Mouse (Mus musculus) right cerebral cortex, adult 2 months (tissue): Measurements from ENCODE around the gene Ccdc188.

Experiments
- DNase-seq, 2 experiments: peaks; one replicate each; pipeline ENCODE4 v3.0.0; 2021 to 2022; ENCODE audit warnings: low spot score in 2 of 2

Gene Ccdc188

GRCm38 (mm10) chr16:18202061-18202460 is 15.6 kb upstream of the Ccdc188 start:
- DNase-seq: no peak

GRCm38 (mm10) chr16:18203430-18204091 is 14.1 kb upstream of the Ccdc188 start:
- DNase-seq: no peak

- DNase-seq: peak; percentile 86
These were observed 6.8 kb upstream of the Ccdc188 start for GRCm38 (mm10) chr16:18210701-18211416.

GRCm38 (mm10) chr16:18211417-18212171 is 6.1 kb upstream of the Ccdc188 start:
- peak; percentile 95 to 96 for DNase-seq

- DNase-seq: peak; percentile 71 to 80
These were observed 4.0 kb upstream of the Ccdc188 start for GRCm38 (mm10) chr16:18213689-18214088.

- no peak for DNase-seq
These were observed 2.8 kb upstream of the Ccdc188 start for GRCm38 (mm10) chr16:18214858-18215257.

- no peak for DNase-seq
These were observed 909 bp downstream of the Ccdc188 start for GRCm38 (mm10) chr16:18218580-18218996.

- DNase-seq: no peak
These were observed 2.3 kb downstream of the Ccdc188 start for GRCm38 (mm10) chr16:18220001-18220400.

- DNase-seq: no peak
These were observed 3.3 kb downstream of the Ccdc188 start for GRCm38 (mm10) chr16:18220856-18221542.

- DNase-seq: no peak
These were observed 3.8 kb downstream of the Ccdc188 start for GRCm38 (mm10) chr16:18221543-18221898.

- no peak for DNase-seq
These were observed 4.5 kb downstream of the Ccdc188 start for GRCm38 (mm10) chr16:18222188-18222587.

- no peak for DNase-seq
These were observed 9.5 kb downstream of the Ccdc188 start for GRCm38 (mm10) chr16:18227187-18227586.

- DNase-seq: no peak
These were observed 10.3 kb downstream of the Ccdc188 start for GRCm38 (mm10) chr16:18227897-18228422.

GRCm38 (mm10) chr16:18228856-18229255 is 11.2 kb downstream of the Ccdc188 start:
- no peak for DNase-seq

GRCm38 (mm10) chr16:18229622-18230021 is 11.9 kb downstream of the Ccdc188 start:
- peak; percentile 90 to 93 for DNase-seq

GRCm38 (mm10) chr16:18230617-18231016 is 12.9 kb downstream of the Ccdc188 start:
- DNase-seq: no peak

- no peak for DNase-seq
These were observed 13.4 kb downstream of the Ccdc188 start for GRCm38 (mm10) chr16:18231047-18231446.

- no peak for DNase-seq
These were observed 13.8 kb downstream of the Ccdc188 start for GRCm38 (mm10) chr16:18231451-18231850.

- DNase-seq: no peak
These were observed 15.8 kb downstream of the Ccdc188 start for GRCm38 (mm10) chr16:18233451-18233850.

- no peak for DNase-seq
These were observed 16.4 kb downstream of the Ccdc188 start for GRCm38 (mm10) chr16:18233919-18234670.
